In genomic region chr4:125259306-125259705, GRCm38 (mm10) we compare ENCODE assay signal across 31 mouse cellular contexts.
A peak's percentile ranks its signal among the peaks of the same experiment; 100 is the strongest.
DNase-seq lines count a peak whose midpoint lies in the region; ATAC-seq and TF ChIP-seq lines count a peak whose summit lies in the region.
"Had no signal": no experiment of that assay in that cellular context is flagged by ENCODE, and none has a peak within 500 bp of the region (broad histone marks: within the 10 kb centered on the region; RNA-seq: fewer than 3 reads in every experiment).

No protein-coding gene starts in this region.

- TF ChIP-seq CTCF in forebrain, postnatal 0 days (IDR thresholded peaks at IDR 0.05; ENCODE audit: low read depth) = no peak

- no peak for DNase-seq in hindbrain, embryonic 10.5 days (ENCODE audit: low spot score)
- DNase-seq in layer of hippocampus, adult 9-11 months = peak; percentile 37
- no peak for DNase-seq in layer of hippocampus, postnatal 25 days (ENCODE audit: extremely low spot score in 1 of 2, low spot score in 1 of 2)
- peak; percentile 51 for DNase-seq in brain, adult 2 months (ENCODE audit: low read depth, low spot score)
- peak; percentile 55 for DNase-seq in forebrain, postnatal 0 days
- DNase-seq in embryo, embryonic 10 days (ENCODE audit: low spot score) = no peak
- DNase-seq: adrenal gland, adult 2 months; adrenal gland, postnatal 36 days; cerebellum, adult 8-10 months; cerebellum, postnatal 25 days; gastrocnemius, adult 2 months; gastrocnemius, postnatal 36 days; heart, adult 18-20 months; heart, postnatal 36 days; kidney, adult 11 months; kidney, postnatal 14 days; liver, embryonic 13.5 days; lung, adult 18-20 months; right cerebral cortex, postnatal 4 days; thymus, adult 2 months; thymus, postnatal 36 days had no signal

- peaks cover 35% of the 10 kb centered on the region for H3K27me3 ChIP-seq in hindbrain, embryonic 13.5 days
- H3K27me3 ChIP-seq in hindbrain, embryonic 10.5 days (ENCODE audit: insufficient read depth, poor library complexity, severe bottlenecking) = peaks cover 19% of the 10 kb centered on the region
- H3K27me3 ChIP-seq in forebrain, postnatal 0 days (ENCODE audit: insufficient read depth, low read length) = no peaks in the 10 kb centered on the region; the same call in 1 of the 2 replicates
- H3K27me3 ChIP-seq: liver, embryonic 13.5 days had no signal

- 0 out of 2 replicates have a peak overlapping the region, but pooled peaks have one; percentile 29 for H3K9ac ChIP-seq in hindbrain, embryonic 13.5 days
- no peak overlapping the region; the same call in 1 of the 2 replicates for H3K9ac ChIP-seq in forebrain, postnatal 0 days
- H3K9ac ChIP-seq: limb, embryonic 15.5 days; liver, embryonic 13.5 days had no signal

- no peaks in the 10 kb centered on the region for H3K36me3 ChIP-seq in hindbrain, embryonic 13.5 days
- no peaks in the 10 kb centered on the region for H3K36me3 ChIP-seq in hindbrain, embryonic 10.5 days
- no peaks in the 10 kb centered on the region for H3K36me3 ChIP-seq in forebrain, postnatal 0 days (ENCODE audit: insufficient read depth)
- H3K36me3 ChIP-seq: limb, embryonic 10.5 days; limb, embryonic 15.5 days; liver, embryonic 13.5 days had no signal

- H3K4me2 ChIP-seq in hindbrain, embryonic 13.5 days = no peak overlapping the region
- no peak overlapping the region for H3K4me2 ChIP-seq in forebrain, postnatal 0 days (ENCODE audit: low read depth)
- H3K4me2 ChIP-seq: heart, embryonic 11.5 days; limb, embryonic 15.5 days; liver, embryonic 13.5 days had no signal

- H3K4me3 ChIP-seq in hindbrain, embryonic 13.5 days = no peak overlapping the region
- no peak overlapping the region for H3K4me3 ChIP-seq in hindbrain, embryonic 10.5 days
- no peak overlapping the region for H3K4me3 ChIP-seq in forebrain, postnatal 0 days (ENCODE audit: low read depth, low read length)
- H3K4me3 ChIP-seq: gastrocnemius, adult 2 months; limb, embryonic 10.5 days; limb, embryonic 15.5 days; liver, embryonic 13.5 days; myocyte had no signal

- H3K9me3 ChIP-seq in hindbrain, embryonic 13.5 days = no peaks in the 10 kb centered on the region
- H3K9me3 ChIP-seq in hindbrain, embryonic 10.5 days = no peaks in the 10 kb centered on the region
- no peaks in the 10 kb centered on the region for H3K9me3 ChIP-seq in forebrain, postnatal 0 days (ENCODE audit: low read length)
- H3K9me3 ChIP-seq: limb, embryonic 10.5 days; limb, embryonic 15.5 days; liver, embryonic 13.5 days had no signal

- no peak overlapping the region for H3K27ac ChIP-seq in hindbrain, embryonic 13.5 days
- no peak overlapping the region for H3K27ac ChIP-seq in hindbrain, embryonic 10.5 days
- no peak overlapping the region for H3K27ac ChIP-seq in forebrain, postnatal 0 days (ENCODE audit: low read depth, low read length)
- H3K27ac ChIP-seq: gastrocnemius, adult 2 months; limb, embryonic 10.5 days; limb, embryonic 15.5 days; liver, embryonic 13.5 days; macrophage had no signal

- peaks cover 35% of the 10 kb centered on the region for H3K4me1 ChIP-seq in hindbrain, embryonic 13.5 days (replicated peaks)
- H3K4me1 ChIP-seq in hindbrain, embryonic 10.5 days (replicated peaks) = peaks cover 14% of the 10 kb centered on the region
- H3K4me1 ChIP-seq in forebrain, postnatal 0 days (ENCODE audit: insufficient read depth) = peaks cover 18% of the 10 kb centered on the region
- H3K4me1 ChIP-seq: limb, embryonic 10.5 days; limb, embryonic 15.5 days; liver, embryonic 13.5 days had no signal

- ATAC-seq in hindbrain, embryonic 13.5 days (ENCODE audit: low FRiP score) = no peak
- peak; percentile 75 for ATAC-seq in forebrain, postnatal 0 days
- ATAC-seq: CD4-positive, CD25-positive, alpha-beta regulatory T cell, adult 4 months; inflammation-experienced regulatory T-cells, adult 6 months; lung, postnatal 0 days; midbrain, embryonic 16.5 days had no signal

- 45% methylated on average over 10 of the region's 10 CpGs for WGBS in hindbrain, embryonic 13.5 days
- WGBS in hindbrain, embryonic 10.5 days = 64% methylated on average over 10 of the region's 10 CpGs
- WGBS in forebrain, postnatal 0 days = 35% methylated on average over 10 of the region's 10 CpGs

Comparison
In these comparisons a context has a peak if more than half of its experiments do, and no peak if none do; other contexts are left out.
1. DNase-seq: peak in layer of hippocampus, adult 9-11 months (single experiment), brain, adult 2 months (single experiment) and forebrain, postnatal 0 days (single experiment); none in hindbrain, embryonic 10.5 days (single experiment), layer of hippocampus, postnatal 25 days (0 of 2) and embryo, embryonic 10 days (single experiment).